Mouse (Mus musculus): Measurements from ENCODE around the gene Chga.

DNA sequence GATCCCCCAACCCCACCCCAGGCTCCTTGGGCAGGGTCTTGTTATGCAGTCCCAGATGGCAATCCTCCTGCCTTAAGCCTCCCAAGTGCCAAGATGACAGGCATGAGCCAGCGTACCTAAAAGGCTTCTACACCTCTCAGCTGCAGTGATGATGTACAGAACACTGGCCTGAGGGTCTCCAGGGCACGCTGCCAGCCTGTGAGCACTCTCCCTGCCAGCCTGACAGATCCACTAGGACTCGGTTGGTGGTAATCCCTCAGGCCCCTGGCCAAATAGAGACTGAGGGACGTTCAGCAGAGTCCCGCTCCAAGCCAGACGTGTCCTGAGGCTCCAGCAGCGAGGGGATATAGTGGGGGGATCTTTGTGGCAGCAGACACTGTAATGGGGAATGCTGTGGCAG, 18.3 kb downstream of the Chga start:
- no peak for TF ChIP-seq GATA1 (IDR thresholded peaks at IDR 0.05; ENCODE audit: borderline replicate concordance, low read length)
- TF ChIP-seq FLI1 (IDR thresholded peaks at IDR 0.05; ENCODE audit: low read length), result no peak

Data from megakaryocyte, embryonic 14.5 days (primary cell).